Mouse (Mus musculus): ENCODE measurements around the gene Rps18.

DNA sequence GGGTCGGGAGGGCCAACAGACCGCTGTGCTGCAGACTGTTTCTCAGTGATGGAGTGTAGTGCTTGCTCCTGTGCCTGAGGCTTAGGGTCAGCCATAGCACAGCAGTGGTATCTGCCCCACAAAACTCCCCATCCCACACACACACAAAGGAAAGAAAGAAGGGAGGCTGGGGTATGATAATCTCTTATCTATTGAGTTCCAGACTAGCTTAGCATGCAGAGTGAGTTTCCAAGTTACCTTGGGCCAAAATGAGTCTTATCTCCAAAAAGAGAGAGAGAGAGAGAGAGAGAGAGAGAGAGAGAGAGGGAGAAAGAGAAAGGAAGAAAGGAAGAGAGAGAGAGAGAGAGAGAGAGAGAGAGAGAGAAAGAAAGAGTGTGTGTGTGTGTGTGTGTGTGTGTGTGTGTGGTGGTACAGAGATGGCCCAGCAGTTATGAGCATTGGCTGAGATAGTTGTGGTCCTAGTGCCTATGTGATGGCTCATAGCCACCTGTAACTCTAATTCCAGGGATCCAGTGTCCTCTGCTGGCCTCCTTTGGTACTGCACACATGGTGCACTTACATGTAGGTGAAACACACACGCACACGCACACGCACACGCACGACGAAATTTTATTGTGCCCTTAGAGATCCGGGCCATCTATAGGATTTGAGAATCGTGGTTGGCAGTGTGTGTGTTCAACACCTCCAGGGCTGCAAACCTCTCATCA, 31.1 kb downstream of the Rps18 start:
- TF ChIP-seq CTCF (IDR thresholded peaks at IDR 0.05; ENCODE audit: low read depth, low read length) (no peak), POLR2A (IDR thresholded peaks at IDR 0.05; ENCODE audit: borderline replicate concordance, low read depth, low read length) (no peak)
